Mouse (Mus musculus) heart, postnatal 0 days (tissue): ENCODE data around the gene Cfap54. TPM values are rescaled to one million over a fixed set of nuclear protein-coding genes. Genes with fewer than 3 reads are reported as not detected.

ENCODE experiments used
- ATAC-seq: fragments of 200-750 bp; cut with Nextera tagmentation; 2 replicates; pipeline ENCODE4 v1.8.0; 2017; ENCODE audit warnings: low read depth, moderate number of reproducible peaks, moderate library complexity; ENCODE audit not compliant: insufficient read depth
- DNase-seq: peaks from one replicate; pipeline ENCODE4 v3.0.0-alpha.2; 2016; ENCODE audit warnings: low spot score
- H3K27ac ChIP-seq: fragments of 300-500 bp; sonication (generic); 2 replicates; pipeline ENCODE4 v1.5.1; 2014; ENCODE audit warnings: low read depth, mild to moderate bottlenecking
- H3K27me3 ChIP-seq: fragments of 300-500 bp; sonication (generic); 2 replicates; pipeline ENCODE4 v1.6.1; 2014; ENCODE audit warnings: low read length, mixed read lengths; ENCODE audit not compliant: control insufficient read depth, insufficient read depth
- H3K36me3 ChIP-seq: fragments of 300-500 bp; sonication (generic); replicated peaks from 2 replicates; pipeline ENCODE4 v1.6.1; 2014; ENCODE audit warnings: low read length, mixed read lengths; ENCODE audit not compliant: control insufficient read depth, insufficient read depth
- H3K4me1 ChIP-seq: fragments of 300-500 bp; sonication (generic); 2 replicates; pipeline ENCODE4 v1.6.1; 2014; ENCODE audit warnings: antibody characterized with exemption; ENCODE audit not compliant: control insufficient read depth, insufficient read depth
- H3K4me2 ChIP-seq: fragments of 300-500 bp; sonication (generic); 2 replicates; pipeline ENCODE4 v1.6.1; 2014; ENCODE audit warnings: low read depth, mild to moderate bottlenecking, low read length, moderate library complexity
- H3K4me3 ChIP-seq: fragments of 300-500 bp; sonication (generic); 2 replicates; pipeline ENCODE4 v1.5.1; 2014; ENCODE audit warnings: low read depth, low read length
- H3K9ac ChIP-seq: fragments of 300-500 bp; sonication (generic); replicated peaks from 2 replicates; pipeline ENCODE4 v1.6.1; 2014; ENCODE audit warnings: low read depth, low read length, mixed read lengths
- H3K9me3 ChIP-seq: fragments of 300-500 bp; sonication (generic); replicated peaks from 2 replicates; pipeline ENCODE4 v1.6.1; 2016; ENCODE audit warnings: low read length; ENCODE audit not compliant: control insufficient read depth
- CTCF ChIP-seq: IDR thresholded peaks from 2 replicates; pipeline ENCODE4 v1.5.1; 2016; ENCODE audit warnings: antibody characterized with exemption, control low read depth, low read depth
- EP300 ChIP-seq: IDR thresholded peaks from 2 replicates; pipeline ENCODE4 v1.6.1; 2016; ENCODE audit warnings: antibody characterized with exemption, low read depth
- WGBS: fragments of 180-500 bp; shearing (Covaris S2); extraction: QIAGEN DNeasy Blood & Tissue Kit; methylation state at CpG from one replicate; pipeline ENCODE4 v1.1.7; 2014; 5-methylcytosine and 5-hydroxymethylcytosine counted together
- polyA plus RNA-seq: library from polyadenylated mRNA; unstranded; fragments of >200 nt; fragmentation: Nextera tagmentation; extraction: Ambion mirVana; gene quantifications from 2 replicates; pipeline ENCODE4 v1.2.1, GENCODE M21; 2015
- total RNA-seq: library from RNA; depleted of rRNA; stranded (reverse); fragments of >200 nt; gene quantifications from 2 replicates; pipeline ENCODE4 v1.2.3, GENCODE M21; 2014; ENCODE audit warnings: low replicate concordance

Gene Cfap54
- total and polyA plus RNA-seq, 2 experiments from 2014 or later = 0.22 TPM; not detected in 1

GRCm38 (mm10) chr10:92998536-92998935 lies 82.9 kb downstream of the Cfap54 start:
- no peak for ATAC-seq
- TF ChIP-seq EP300 (no peak), CTCF (no peak)
- H3K4me2 ChIP-seq = no peak overlapping the region
- no peaks in the 10 kb centered on the region for H3K4me1 ChIP-seq
- H3K27ac ChIP-seq = no peak overlapping the region
- H3K36me3 ChIP-seq = no peaks in the 10 kb centered on the region
- no peak overlapping the region for H3K9ac ChIP-seq
- WGBS = 79% methylated on average over 9 of the region's 9 CpGs
- no peaks in the 10 kb centered on the region for H3K27me3 ChIP-seq
- DNase-seq = no peak
- no peak overlapping the region for H3K4me3 ChIP-seq
- H3K9me3 ChIP-seq = no peaks in the 10 kb centered on the region

GRCm38 (mm10) chr10:92995186-92995585 lies 86.2 kb downstream of the Cfap54 start:
- Histone ChIP-seq H3K9ac (no peak overlapping the region), H3K27me3 (no peaks in the 10 kb centered on the region), H3K4me1 (no peaks in the 10 kb centered on the region), H3K4me2 (no peak overlapping the region), H3K27ac (no peak overlapping the region), H3K36me3 (no peaks in the 10 kb centered on the region), H3K9me3 (no peaks in the 10 kb centered on the region), H3K4me3 (no peak overlapping the region)
- no peak for ATAC-seq
- no peak for DNase-seq
- TF ChIP-seq CTCF (no peak), EP300 (no peak)
- 85% methylated on average over 7 of the region's 7 CpGs for WGBS

GRCm38 (mm10) chr10:92994340-92994739 lies 87.1 kb downstream of the Cfap54 start:
- Histone ChIP-seq H3K4me2 (no peak overlapping the region), H3K36me3 (no peaks in the 10 kb centered on the region), H3K4me3 (no peak overlapping the region), H3K27me3 (no peaks in the 10 kb centered on the region), H3K27ac (no peak overlapping the region), H3K9ac (no peak overlapping the region), H3K4me1 (no peaks in the 10 kb centered on the region), H3K9me3 (no peaks in the 10 kb centered on the region)
- DNase-seq (no peak), ATAC-seq (no peak)
- TF ChIP-seq EP300 (no peak), CTCF (no peak)
- 50% methylated on average over 3 of the region's 3 CpGs for WGBS

GRCm38 (mm10) chr10:92992526-92992925 lies 88.9 kb downstream of the Cfap54 start:
- H3K27ac ChIP-seq = no peak overlapping the region
- no peak overlapping the region for H3K9ac ChIP-seq
- no peak for DNase-seq
- H3K27me3 ChIP-seq = no peaks in the 10 kb centered on the region
- no peak overlapping the region for H3K4me3 ChIP-seq
- no peak for ATAC-seq
- H3K4me2 ChIP-seq = no peak overlapping the region
- no peaks in the 10 kb centered on the region for H3K4me1 ChIP-seq
- TF ChIP-seq EP300 = no peak
- no peak for TF ChIP-seq CTCF
- no peaks in the 10 kb centered on the region for H3K36me3 ChIP-seq
- H3K9me3 ChIP-seq = no peaks in the 10 kb centered on the region

GRCm38 (mm10) chr10:92990576-92990975 lies 90.8 kb downstream of the Cfap54 start:
- Histone ChIP-seq H3K4me3 (no peak overlapping the region), H3K9me3 (no peaks in the 10 kb centered on the region), H3K4me2 (no peak overlapping the region), H3K36me3 (no peaks in the 10 kb centered on the region), H3K27me3 (no peaks in the 10 kb centered on the region), H3K4me1 (no peaks in the 10 kb centered on the region), H3K27ac (no peak overlapping the region), H3K9ac (no peak overlapping the region)
- 79% methylated on average over 2 of the region's 2 CpGs for WGBS
- ATAC-seq = no peak
- no peak for DNase-seq
- no peak for TF ChIP-seq EP300
- no peak for TF ChIP-seq CTCF

GRCm38 (mm10) chr10:92965134-92965533 lies 116.3 kb downstream of the Cfap54 start:
- no peak overlapping the region for H3K27ac ChIP-seq
- no peak overlapping the region for H3K4me2 ChIP-seq
- H3K27me3 ChIP-seq = no peaks in the 10 kb centered on the region

More at GRCm38 (mm10) chr10:92965134-92965533, 116.3 kb downstream of the Cfap54 start:
- Histone ChIP-seq H3K9me3 (no peaks in the 10 kb centered on the region), H3K4me1 (no peaks in the 10 kb centered on the region), H3K36me3 (no peaks in the 10 kb centered on the region), H3K4me3 (no peak overlapping the region), H3K9ac (no peak overlapping the region)
- WGBS = 69% methylated on average over 3 of the region's 3 CpGs
- ATAC-seq (no peak), DNase-seq (no peak)
- TF ChIP-seq EP300 (no peak), CTCF (no peak)
